Mouse (Mus musculus) forebrain, embryonic 15.5 days (tissue): ENCODE data around the gene Abca3. TPM values are rescaled to one million over a fixed set of nuclear protein-coding genes. Genes with fewer than 3 reads are reported as not detected.
A peak's percentile ranks its signal among the peaks of the same experiment; 100 is the strongest.

Experiments used
- ATAC-seq: fragments of 200-750 bp; cut with Nextera tagmentation; replicated peaks from 2 replicates; pipeline ENCODE4 v1.8.0; 2017; ENCODE audit warnings: mild to moderate bottlenecking, moderate TSS enrichment, moderate library complexity
- H3K27ac ChIP-seq: fragments of 300-500 bp; sonication (generic); replicated peaks from 2 replicates; pipeline ENCODE4 v1.5.1; 2015; ENCODE audit warnings: mild to moderate bottlenecking, inconsistent platforms
- H3K27me3 ChIP-seq: fragments of 300-500 bp; sonication (generic); 2 replicates; pipeline ENCODE4 v1.6.1; 2015; ENCODE audit warnings: inconsistent platforms
- H3K36me3 ChIP-seq: fragments of 300-500 bp; sonication (generic); 2 replicates; pipeline ENCODE4 v1.6.1; 2015; ENCODE audit warnings: mild to moderate bottlenecking, inconsistent platforms
- H3K4me1 ChIP-seq: fragments of 300-500 bp; sonication (generic); 2 replicates; pipeline ENCODE4 v1.6.1; 2015; ENCODE audit warnings: inconsistent platforms
- H3K4me2 ChIP-seq: fragments of 300-500 bp; sonication (generic); replicated peaks from 2 replicates; pipeline ENCODE4 v1.6.1; 2015; ENCODE audit warnings: mild to moderate bottlenecking, inconsistent platforms
- H3K4me3 ChIP-seq: fragments of 300-500 bp; sonication (generic); 2 replicates; pipeline ENCODE4 v1.5.1; 2015; ENCODE audit warnings: mild to moderate bottlenecking, inconsistent platforms
- H3K9ac ChIP-seq: fragments of 300-500 bp; sonication (generic); replicated peaks from 2 replicates; pipeline ENCODE4 v1.6.1; 2015; ENCODE audit warnings: mild to moderate bottlenecking, inconsistent platforms
- H3K9me3 ChIP-seq: fragments of 300-500 bp; sonication (generic); 2 replicates; pipeline ENCODE4 v1.6.1; 2016; ENCODE audit warnings: inconsistent platforms
- WGBS: fragments of 180-500 bp; shearing (Covaris S2); methylation state at CpG from one replicate; pipeline ENCODE4 v1.1.7; 2015; ENCODE audit warnings: mixed read lengths; 5-methylcytosine and 5-hydroxymethylcytosine counted together
- polyA plus RNA-seq: library from polyadenylated mRNA; unstranded; fragments of >200 nt; fragmentation: Nextera tagmentation; extraction: Ambion mirVana; gene quantifications from 2 replicates; pipeline ENCODE4 v1.2.1, GENCODE M21; 2015

Abca3 gene
- polyA plus RNA-seq, 1 experiment from 2014 or later, result 21.5 TPM

- 5% methylated on average over 2 of the region's 2 CpGs for WGBS
- Histone ChIP-seq H3K9ac (no peak overlapping the region), H3K4me3 (no peak overlapping the region), H3K4me2 (no peak overlapping the region), H3K27ac (no peak overlapping the region), H3K9me3 (no peaks in the 10 kb centered on the region), H3K36me3 (peaks cover 58% of the 10 kb centered on the region), H3K4me1 (no peaks in the 10 kb centered on the region), H3K27me3 (no peaks in the 10 kb centered on the region)
- ATAC-seq, result no peak
Observed at GRCm38 (mm10) chr17:24389865-24390264, 38.1 kb downstream of the Abca3 start.

DNA sequence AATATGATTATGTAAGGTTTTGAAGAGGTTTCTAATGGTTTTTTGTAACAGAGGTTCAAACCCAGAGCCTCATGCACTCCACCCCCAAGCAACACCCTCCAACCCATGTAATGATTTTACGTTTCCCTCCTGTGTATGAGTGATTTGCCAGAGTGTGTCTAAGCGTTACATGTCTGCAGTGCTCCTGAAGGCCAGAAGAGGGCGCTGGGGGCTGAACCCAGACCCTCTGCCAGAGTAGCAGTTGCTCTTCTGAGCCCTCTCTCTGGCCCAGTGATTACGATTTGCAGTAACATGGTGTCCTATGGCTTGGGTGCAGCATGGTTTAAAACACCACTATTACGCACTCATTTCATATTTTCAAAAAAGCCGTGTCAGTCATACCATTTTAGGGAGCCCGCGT is 39.4 kb downstream of the Abca3 start:
- WGBS, result 69% methylated on average over 8 of the region's 8 CpGs
- peaks cover 45% of the 10 kb centered on the region; the same call in 1 of the 2 replicates for H3K36me3 ChIP-seq

GRCm38 (mm10) chr17:24393527-24393926 is 41.8 kb downstream of the Abca3 start:
- no peak for ATAC-seq
- Histone ChIP-seq H3K36me3 (peaks cover 29% of the 10 kb centered on the region; the same call in 1 of the 2 replicates), H3K4me2 (no peak overlapping the region), H3K27me3 (no peaks in the 10 kb centered on the region), H3K9ac (no peak overlapping the region), H3K4me3 (no peak overlapping the region), H3K27ac (no peak overlapping the region), H3K4me1 (no peaks in the 10 kb centered on the region), H3K9me3 (no peaks in the 10 kb centered on the region)
- 28% methylated on average over 4 of the region's 4 CpGs for WGBS

More for the DNA sequence above, 39.4 kb downstream of the Abca3 start:
- no peak overlapping the region for H3K4me3 ChIP-seq
- no peak overlapping the region for H3K4me2 ChIP-seq
- no peaks in the 10 kb centered on the region for H3K4me1 ChIP-seq
- no peaks in the 10 kb centered on the region for H3K27me3 ChIP-seq
- no peak overlapping the region for H3K9ac ChIP-seq
- ATAC-seq, result no peak
- H3K9me3 ChIP-seq, result no peaks in the 10 kb centered on the region
- H3K27ac ChIP-seq, result no peak overlapping the region

GRCm38 (mm10) chr17:24394456-24394855 is 42.7 kb downstream of the Abca3 start:
- no peak overlapping the region for H3K9ac ChIP-seq
- H3K4me1 ChIP-seq, result no peaks in the 10 kb centered on the region
- 93% methylated on average over 7 of the region's 7 CpGs for WGBS
- no peak overlapping the region for H3K27ac ChIP-seq
- no peaks in the 10 kb centered on the region for H3K27me3 ChIP-seq
- no peak for ATAC-seq
- no peaks in the 10 kb centered on the region for H3K9me3 ChIP-seq
- H3K4me2 ChIP-seq, result no peak overlapping the region
- H3K4me3 ChIP-seq, result no peak overlapping the region
- H3K36me3 ChIP-seq, result peaks cover 31% of the 10 kb centered on the region; the same call in 1 of the 2 replicates

DNA sequence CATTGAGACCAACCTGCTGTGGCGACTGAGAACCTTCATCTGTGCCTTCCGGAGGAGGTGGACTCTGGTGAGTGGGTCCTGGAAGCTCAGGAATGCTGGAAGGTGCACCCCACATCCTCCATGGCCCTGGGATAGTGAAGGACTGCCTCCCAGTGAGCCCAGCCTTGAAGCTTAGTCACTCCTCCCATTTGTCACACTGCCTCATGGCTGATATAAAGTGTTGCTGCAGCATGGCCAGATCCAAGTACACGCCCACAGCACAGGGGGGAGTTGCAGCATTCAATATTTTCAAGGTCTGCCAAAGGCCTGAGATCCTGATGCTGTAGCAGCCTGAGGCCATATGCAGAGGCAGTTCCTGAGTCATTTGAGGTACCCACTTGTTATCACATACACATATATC is 50.6 kb downstream of the Abca3 start:
- ATAC-seq, result no peak
- WGBS, result 77% methylated on average over 3 of the region's 3 CpGs
- Histone ChIP-seq H3K27ac (no peak overlapping the region), H3K9ac (no peak overlapping the region), H3K9me3 (no peaks in the 10 kb centered on the region), H3K4me1 (no peaks in the 10 kb centered on the region), H3K4me2 (no peak overlapping the region), H3K36me3 (peaks cover 78% of the 10 kb centered on the region), H3K27me3 (no peaks in the 10 kb centered on the region), H3K4me3 (no peak overlapping the region)

DNA sequence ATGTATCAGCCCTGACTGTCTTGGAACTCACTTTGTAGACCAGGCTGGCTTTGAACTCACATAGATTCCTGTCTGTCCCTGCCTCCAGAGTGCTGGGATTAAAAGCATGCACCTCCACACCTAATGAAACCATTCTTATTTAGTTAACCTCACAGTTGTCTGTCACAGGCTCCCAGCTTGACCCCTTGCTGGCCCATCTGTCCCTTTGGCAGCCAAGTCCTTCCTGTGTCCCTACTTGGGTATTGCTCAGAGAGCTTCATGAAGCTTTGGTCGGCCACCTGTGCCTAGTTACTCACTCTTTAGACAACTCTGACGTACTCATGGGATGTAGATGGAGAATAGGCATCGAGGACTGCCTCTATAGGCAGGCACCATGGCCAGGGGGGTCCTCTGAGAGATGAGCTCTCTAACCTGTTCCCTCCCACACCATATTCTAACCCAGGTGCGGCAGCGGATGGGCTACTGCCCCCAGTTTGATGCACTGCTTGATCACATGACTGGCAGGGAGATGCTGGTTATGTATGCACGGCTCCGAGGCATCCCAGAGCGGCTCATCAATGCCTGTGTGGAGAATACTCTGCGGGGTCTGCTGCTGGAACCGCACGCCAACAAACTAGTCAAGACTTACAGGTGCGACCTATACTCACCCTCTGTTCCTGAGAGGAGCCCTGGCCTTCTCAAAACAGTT is 55.5 kb downstream of the Abca3 start:
- no peak overlapping the region for H3K9ac ChIP-seq
- no peak overlapping the region for H3K4me2 ChIP-seq
- H3K9me3 ChIP-seq, result no peaks in the 10 kb centered on the region
- H3K4me1 ChIP-seq, result no peaks in the 10 kb centered on the region
- no peak for ATAC-seq
- H3K27me3 ChIP-seq, result no peaks in the 10 kb centered on the region
- H3K27ac ChIP-seq, result no peak overlapping the region
- no peak overlapping the region for H3K4me3 ChIP-seq
- WGBS, result 87% methylated on average over 12 of the region's 12 CpGs
- peaks cover 80% of the 10 kb centered on the region for H3K36me3 ChIP-seq

DNA sequence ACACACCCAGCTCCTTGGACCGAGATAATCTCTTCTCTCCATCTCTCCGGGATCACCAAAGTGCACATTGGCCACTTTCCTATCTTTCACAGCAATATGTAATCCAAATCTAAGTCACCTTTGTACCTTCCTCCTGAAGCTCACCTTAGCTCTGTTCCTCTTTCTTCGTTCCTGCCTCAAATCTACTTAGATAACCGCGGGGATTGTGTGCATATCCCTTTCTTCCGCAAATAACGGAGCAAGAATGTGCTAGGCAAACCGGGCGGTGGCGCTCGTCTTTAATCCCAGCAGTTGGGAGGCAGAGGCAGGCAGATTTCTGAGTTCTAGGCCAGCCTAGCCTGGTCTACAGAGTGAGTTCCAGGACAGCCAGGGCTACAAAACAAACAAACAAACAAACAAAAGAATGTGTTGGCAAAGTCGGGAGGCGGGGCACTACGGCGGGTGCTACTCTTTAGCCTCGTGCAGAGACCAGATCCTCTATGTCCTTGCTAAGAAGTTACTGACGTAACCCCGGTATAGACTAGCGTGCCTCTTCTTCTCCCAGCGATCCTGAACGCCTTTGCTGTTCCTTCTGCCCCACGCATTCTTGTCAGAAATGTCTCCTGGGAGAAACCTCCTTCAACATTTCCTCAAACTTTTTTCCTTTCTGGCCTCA is 61.9 kb downstream of the Abca3 start:
- Histone ChIP-seq H3K9me3 (no peaks in the 10 kb centered on the region), H3K27me3 (no peaks in the 10 kb centered on the region), H3K36me3 (peaks cover 37% of the 10 kb centered on the region), H3K4me3 (peak overlapping the region; percentile 83), H3K4me2 (peak overlapping the region; percentile 81), H3K4me1 (peaks cover 38% of the 10 kb centered on the region), H3K9ac (peak overlapping the region; percentile 61), H3K27ac (peak overlapping the region; percentile 75)
- ATAC-seq, result peak; percentile 44; the same call in 1 of the 2 replicates
- WGBS, result 35% methylated on average over 22 of the region's 22 CpGs

- Histone ChIP-seq H3K27me3 (no peaks in the 10 kb centered on the region), H3K36me3 (peaks cover 37% of the 10 kb centered on the region), H3K27ac (peak within 1 kb of the TSS; percentile 85), H3K9ac (peak within 1 kb of the TSS; percentile 87), H3K4me1 (peaks cover 38% of the 10 kb centered on the region), H3K4me3 (peak within 1 kb of the TSS; percentile 83), H3K4me2 (peak within 1 kb of the TSS; percentile 81), H3K9me3 (no peaks in the 10 kb centered on the region)
- peak; percentile 96 for ATAC-seq
- WGBS, result 0% methylated on average over 64 of the region's 64 CpGs
Observed at GRCm38 (mm10) chr17:24414230-24414976, 62.7 kb downstream of the Abca3 start, which contains the start of gene Rnps1. Gene Rnps1 (plus strand): TSS chr17:24414565.

GRCm38 (mm10) chr17:24415011-24415410 is 63.3 kb downstream of the Abca3 start:
- H3K9me3 ChIP-seq, result no peaks in the 10 kb centered on the region
- peaks cover 38% of the 10 kb centered on the region for H3K4me1 ChIP-seq
- peak overlapping the region; percentile 85 for H3K27ac ChIP-seq
- H3K9ac ChIP-seq, result peak overlapping the region; percentile 87
- ATAC-seq, result peak; percentile 1; the same call in 1 of the 2 replicates
- no peaks in the 10 kb centered on the region for H3K27me3 ChIP-seq
- H3K36me3 ChIP-seq, result peaks cover 37% of the 10 kb centered on the region
- under 1% methylated on average over 21 of the region's 21 CpGs for WGBS
- peak overlapping the region; percentile 83 for H3K4me3 ChIP-seq
- H3K4me2 ChIP-seq, result peak overlapping the region; percentile 81

GRCm38 (mm10) chr17:24416051-24416652 is 64.4 kb downstream of the Abca3 start:
- no peaks in the 10 kb centered on the region for H3K27me3 ChIP-seq
- H3K9me3 ChIP-seq, result no peaks in the 10 kb centered on the region
- no peak overlapping the region for H3K27ac ChIP-seq
- peak overlapping the region; percentile 87; the same call in 1 of the 2 replicates for H3K9ac ChIP-seq
- WGBS, result 85% methylated on average over 3 of the region's 3 CpGs
- H3K4me1 ChIP-seq, result peaks cover 38% of the 10 kb centered on the region
- H3K36me3 ChIP-seq, result peaks cover 40% of the 10 kb centered on the region
- H3K4me3 ChIP-seq, result peak overlapping the region; percentile 83; the same call in 1 of the 2 replicates
- ATAC-seq, result no peak
- peak overlapping the region; percentile 81 for H3K4me2 ChIP-seq

DNA sequence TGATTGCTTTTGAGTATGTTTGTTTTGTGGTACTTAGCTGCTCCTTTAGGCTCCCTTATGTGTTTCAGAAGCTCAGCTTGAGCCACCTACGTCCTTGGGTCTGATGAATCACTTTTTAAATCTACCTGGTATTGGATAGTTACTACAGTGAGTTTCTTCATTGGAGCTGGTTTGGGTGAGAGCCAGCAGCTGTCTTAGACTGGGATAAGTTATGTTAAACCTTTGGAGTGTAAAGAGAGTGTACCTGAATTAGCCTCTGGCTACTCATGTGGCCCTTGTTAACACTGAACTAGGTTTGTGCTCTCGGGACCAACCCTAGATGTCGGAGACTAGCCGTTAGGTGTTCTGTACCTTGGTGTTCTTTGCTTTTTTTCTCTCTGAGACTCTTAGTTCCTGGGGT is 71.4 kb downstream of the Abca3 start:
- Histone ChIP-seq H3K27me3 (no peaks in the 10 kb centered on the region), H3K36me3 (peaks cover 68% of the 10 kb centered on the region), H3K9me3 (no peaks in the 10 kb centered on the region), H3K9ac (no peak overlapping the region), H3K27ac (no peak overlapping the region), H3K4me1 (peaks cover 11% of the 10 kb centered on the region), H3K4me3 (no peak overlapping the region), H3K4me2 (no peak overlapping the region)
- WGBS, result 96% methylated on average over 4 of the region's 4 CpGs
- no peak for ATAC-seq
